Mouse (Mus musculus): ENCODE data around the gene Rufy3.
A peak's percentile ranks its signal among the peaks of the same experiment; 100 is the strongest.

Rufy3 gene

DNA sequence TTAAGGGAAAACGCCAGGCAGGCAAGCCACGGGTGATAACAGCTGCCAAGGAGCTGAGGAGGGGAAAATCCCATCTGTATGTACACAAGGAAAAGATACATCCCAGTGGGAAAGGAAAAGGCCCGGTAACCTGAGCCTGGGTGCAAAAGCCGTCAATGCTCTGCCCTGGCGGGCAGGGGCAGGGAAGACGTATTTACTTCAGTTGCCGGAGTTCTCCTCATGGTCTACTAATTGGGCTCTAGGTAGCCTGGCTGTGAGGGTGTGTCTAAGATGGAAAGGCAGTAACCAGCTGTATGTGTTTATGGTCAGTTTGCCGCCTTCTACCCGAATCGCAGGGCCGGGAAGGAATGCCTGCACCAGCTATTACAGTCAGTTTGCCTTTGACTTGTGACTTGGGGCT, 64.3 kb downstream of the Rufy3 start:
- no peak for DNase-seq (ENCODE audit: low read depth, low spot score)

GRCm38 (mm10) chr5:88629987-88630386, 65.1 kb downstream of the Rufy3 start:
- DNase-seq (ENCODE audit: low read depth, low spot score): no peak

DNA sequence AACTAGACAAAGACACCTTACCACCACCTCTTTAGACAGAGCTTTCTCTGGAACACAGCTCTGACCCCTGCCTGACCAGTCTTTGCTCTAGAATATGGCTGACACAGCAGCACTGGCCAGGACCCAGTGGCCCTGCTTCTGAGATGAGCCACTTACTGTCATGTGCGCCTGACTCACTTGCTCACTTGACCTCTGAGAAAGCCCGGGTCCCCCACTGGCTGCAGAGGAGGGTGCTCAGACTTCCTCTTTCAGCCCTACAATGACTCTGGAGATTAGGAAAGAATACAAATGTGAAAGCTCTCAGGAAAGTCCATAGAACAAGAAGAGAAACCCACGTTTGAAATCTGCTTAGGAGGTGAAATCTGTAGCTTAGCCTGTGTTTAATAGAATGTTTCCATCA, 66.0 kb downstream of the Rufy3 start:
- no peak for DNase-seq (ENCODE audit: low read depth, low spot score)

DNA sequence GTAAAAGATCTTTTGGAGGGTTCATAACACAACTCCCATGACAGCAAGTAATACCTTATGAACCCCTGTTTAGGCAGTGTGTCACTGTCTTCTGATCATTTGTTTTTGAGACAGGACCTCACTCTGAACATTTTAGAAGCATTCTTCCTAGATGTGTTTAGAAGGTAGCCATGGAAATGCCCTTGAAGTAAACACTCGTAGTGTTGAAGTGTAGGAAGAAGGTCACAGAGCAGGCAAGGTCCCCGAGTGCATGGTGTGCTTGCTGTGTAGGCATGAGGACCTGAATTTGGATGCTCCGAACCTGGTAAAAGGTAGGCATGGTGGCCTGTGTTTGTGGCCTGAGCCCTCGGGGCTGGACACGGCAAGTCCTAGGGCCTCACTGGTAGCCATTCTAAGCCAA, 66.7 kb downstream of the Rufy3 start:
- DNase-seq (ENCODE audit: low read depth, low spot score): no peak

- no peak for DNase-seq (ENCODE audit: low read depth, low spot score)
Measured at GRCm38 (mm10) chr5:88632463-88632862, 67.6 kb downstream of the Rufy3 start.

DNA sequence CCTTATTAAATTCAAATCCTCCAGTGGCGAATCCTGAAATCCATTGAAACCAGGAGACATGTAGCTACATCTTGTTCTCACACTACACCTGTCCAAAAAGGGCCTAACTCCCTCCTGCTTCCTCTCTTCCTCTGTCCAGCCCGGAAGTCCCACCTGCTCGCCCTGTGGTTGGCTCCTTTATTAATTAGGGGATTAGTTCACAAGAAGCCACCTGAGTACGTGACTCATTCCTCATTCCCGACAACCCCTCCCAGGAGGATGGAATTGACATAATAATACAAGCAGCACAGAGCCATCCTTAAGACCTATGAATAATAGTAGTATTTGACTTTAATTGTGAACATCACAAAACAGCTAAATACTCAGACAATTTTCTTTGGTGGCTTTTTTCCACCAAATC, 69.2 kb downstream of the Rufy3 start:
- peak; percentile 80 for DNase-seq (ENCODE audit: low read depth, low spot score)

DNA sequence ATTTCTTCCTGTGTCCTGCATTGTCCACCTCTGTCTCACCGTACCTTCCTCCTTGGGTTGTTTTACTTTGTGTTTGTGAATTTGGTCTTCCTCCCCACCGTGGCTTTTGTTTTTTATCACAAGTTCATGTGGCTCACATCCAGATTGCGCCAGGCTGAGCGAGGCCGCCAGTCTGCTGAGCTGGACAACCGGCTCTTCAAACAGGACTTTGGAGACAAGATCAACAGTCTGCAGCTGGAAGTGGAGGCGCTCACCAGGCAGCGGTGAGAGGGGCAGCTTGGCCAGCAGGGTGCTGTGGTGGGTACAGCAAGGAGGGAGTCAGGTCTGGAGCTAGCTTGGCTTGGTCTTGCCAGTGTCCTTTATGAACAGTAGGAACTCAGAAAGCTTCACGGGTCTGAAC, 77.9 kb downstream of the Rufy3 start:
- no peak for DNase-seq (ENCODE audit: low read depth, low spot score)

DNA sequence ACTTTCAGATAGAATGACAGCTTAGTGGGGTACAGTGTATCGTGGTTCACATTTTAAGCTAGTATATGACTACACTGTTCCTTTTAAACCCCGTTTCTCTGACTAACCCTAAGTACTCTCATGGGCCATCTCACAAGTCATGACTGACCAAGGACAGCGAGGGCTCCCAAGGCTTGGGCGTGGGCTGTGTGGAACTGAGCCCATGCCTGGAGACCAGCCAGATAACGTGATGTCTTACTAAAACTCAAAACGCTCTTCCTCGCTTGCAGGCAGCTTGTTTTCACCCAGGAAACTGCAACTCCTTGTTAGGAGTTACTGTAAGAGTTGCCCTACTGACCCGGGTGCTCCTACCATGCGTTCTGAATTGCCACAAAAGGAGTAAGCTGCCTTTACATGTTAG, 78.7 kb downstream of the Rufy3 start:
- no peak for DNase-seq (ENCODE audit: low read depth, low spot score)

- no peak for DNase-seq (ENCODE audit: low read depth, low spot score)
Measured at GRCm38 (mm10) chr5:88644901-88645300, 80.1 kb downstream of the Rufy3 start.

DNA sequence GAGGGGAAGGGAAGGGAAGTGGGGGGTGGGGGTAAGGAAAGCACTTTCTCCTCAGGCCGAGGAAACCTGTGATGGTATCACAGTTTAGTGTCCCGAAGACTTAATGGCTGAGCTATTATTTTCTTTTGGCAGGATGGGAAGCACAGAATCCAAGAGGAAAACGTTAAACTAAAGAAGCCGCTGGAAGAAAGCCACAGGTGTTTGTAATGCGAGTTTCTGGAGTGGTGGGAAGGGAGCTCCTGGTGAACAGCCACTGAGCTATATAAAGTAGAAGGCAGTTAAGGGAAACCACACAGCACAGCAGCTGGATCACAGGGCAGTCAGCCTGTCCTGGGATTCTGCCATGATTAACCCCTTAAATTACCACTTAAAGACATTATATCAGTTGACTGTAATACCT, 80.6 kb downstream of the Rufy3 start:
- no peak for DNase-seq (ENCODE audit: low read depth, low spot score)

DNA sequence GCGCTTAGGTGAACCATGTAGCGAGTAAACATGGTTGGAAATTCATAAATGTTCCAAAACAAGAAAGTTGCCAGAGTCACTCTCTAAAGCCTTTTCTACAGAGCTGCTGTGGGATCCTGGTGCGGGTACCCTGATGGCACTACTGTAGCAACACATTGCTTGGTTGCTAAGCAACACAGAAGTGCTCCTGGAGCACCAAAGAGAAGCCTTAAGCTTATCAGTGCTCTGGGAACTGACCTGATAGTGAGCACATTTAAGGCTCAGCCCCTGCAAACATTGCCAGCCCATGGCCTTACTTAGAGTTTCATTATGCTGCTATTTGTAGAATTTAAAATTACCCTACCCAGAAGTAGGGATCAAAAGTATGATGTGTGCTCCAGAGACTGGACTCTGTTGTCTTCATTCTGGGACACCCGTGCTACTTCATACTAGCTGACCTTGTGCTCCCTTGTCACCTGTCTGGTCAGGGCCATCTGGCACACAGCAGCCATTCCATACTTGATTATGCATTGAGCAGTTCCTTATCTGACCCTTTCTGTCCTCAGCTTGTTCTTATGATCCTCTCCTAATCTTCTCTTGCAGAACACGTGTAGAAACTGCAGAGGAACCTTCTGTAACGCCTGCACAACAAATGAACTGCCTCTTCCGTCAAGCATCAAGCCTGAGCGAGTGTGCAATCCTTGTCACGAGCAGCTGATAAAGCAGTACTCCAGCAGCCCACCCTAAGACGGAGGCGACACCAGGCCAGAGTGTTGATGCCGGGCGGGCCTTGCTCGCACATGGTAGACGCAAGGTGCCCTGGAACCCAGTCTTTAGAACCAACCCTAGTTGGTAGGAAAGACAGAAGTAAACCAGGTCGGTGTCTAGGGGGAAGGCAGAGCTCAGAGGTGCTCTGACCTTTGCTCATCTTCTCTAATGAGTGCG, 84.7 kb downstream of the Rufy3 start:
- DNase-seq (ENCODE audit: low read depth, low spot score): no peak

GRCm38 (mm10) chr5:88652589-88652988, 87.7 kb downstream of the Rufy3 start:
- DNase-seq (ENCODE audit: low read depth, low spot score): no peak

DNA sequence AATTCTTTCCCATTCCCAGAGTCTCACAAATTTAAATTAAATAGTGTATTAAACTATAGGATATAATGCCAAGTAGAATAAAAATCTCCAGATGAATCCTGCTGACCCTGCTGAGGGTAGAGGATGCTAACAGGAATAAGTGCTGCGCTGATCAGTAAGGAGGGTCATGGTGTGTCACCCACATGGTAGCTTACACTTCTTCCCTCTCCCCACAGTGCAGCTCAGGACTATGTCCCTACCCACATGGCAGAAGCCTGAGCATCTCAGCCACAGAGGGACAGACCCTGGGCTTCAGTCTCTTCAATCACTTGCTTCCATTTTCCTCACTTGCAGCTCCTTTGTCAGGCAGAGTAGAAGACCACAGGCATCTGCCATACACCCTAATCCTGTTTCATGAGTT, 93.0 kb downstream of the Rufy3 start:
- DNase-seq (ENCODE audit: low read depth, low spot score): no peak

DNA sequence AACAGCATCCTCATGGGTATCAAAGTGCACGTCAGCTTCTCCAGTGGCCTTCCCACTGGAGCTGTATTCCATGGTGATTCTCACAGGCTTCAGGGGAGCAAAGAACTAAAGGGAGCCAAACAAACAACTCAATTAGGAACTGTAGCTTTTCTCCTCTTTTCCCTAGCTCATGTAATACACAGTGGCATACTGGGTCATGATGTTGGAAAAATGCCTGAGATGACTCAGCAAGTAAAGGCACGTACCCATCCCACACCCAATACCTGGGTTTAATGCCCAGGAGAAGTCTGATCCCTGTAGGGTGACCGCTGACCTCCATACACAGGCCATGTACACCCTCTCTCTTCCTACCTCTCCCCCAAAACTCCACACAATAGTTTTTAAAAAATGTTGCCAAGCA, 98.3 kb downstream of the Rufy3 start:
- no peak for DNase-seq (ENCODE audit: low read depth, low spot score)

DNA sequence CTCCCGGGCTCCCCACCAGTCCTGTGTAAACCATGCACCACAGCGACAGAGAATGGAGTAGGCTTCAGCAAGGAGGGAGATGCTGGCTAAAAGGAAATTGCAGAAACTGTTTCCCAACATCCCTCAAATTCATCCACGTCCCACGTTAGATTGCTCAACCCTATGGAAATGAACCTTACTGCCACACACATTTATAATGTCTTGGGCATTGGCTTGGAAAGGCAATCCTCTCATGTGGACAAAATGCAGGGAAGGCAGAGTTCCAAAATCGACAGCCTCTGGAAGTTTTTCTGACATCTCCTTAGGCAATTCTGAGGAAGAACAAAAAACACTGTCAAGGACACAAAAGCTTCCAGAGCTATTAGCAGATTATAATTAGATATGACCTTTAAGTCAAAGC, 99.0 kb downstream of the Rufy3 start:
- DNase-seq (ENCODE audit: low read depth, low spot score): no peak

DNA sequence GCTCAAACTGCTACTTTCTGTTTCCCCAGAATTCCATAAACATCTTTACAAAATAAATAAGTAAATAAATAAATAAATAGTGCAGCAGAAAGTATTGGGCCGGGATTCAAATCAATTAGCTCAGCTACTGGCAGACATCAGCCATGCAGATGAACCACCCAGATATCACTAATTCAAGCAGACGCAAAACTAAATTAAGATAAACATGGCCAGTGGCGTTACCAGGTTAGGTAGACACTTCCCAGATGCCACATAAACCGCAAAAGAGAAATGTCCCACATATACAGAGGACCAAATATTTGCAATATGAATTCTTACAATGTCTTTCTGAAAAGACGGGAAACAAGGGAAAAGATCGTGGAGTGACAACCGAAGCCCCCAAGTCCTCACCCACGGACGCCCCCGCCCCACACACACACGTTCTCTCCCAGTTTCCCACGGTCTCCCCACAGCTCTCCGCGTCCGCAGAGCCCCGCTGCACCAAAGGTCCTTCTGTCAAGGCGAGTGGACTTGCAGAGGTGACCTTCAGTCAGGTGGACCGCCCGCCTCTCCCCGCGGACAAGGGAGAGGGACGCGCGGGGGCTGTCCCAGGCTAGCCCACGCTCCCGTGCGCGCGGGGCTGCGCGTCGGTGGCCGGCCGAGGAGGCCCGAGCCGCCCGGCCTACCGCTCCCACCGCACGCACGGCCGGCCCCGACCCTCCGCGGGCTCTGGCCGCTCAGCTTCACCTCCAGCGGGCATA, 110.0 kb downstream of the Rufy3 start:
- peak; percentile 22 for DNase-seq (ENCODE audit: low read depth, low spot score)

DNA sequence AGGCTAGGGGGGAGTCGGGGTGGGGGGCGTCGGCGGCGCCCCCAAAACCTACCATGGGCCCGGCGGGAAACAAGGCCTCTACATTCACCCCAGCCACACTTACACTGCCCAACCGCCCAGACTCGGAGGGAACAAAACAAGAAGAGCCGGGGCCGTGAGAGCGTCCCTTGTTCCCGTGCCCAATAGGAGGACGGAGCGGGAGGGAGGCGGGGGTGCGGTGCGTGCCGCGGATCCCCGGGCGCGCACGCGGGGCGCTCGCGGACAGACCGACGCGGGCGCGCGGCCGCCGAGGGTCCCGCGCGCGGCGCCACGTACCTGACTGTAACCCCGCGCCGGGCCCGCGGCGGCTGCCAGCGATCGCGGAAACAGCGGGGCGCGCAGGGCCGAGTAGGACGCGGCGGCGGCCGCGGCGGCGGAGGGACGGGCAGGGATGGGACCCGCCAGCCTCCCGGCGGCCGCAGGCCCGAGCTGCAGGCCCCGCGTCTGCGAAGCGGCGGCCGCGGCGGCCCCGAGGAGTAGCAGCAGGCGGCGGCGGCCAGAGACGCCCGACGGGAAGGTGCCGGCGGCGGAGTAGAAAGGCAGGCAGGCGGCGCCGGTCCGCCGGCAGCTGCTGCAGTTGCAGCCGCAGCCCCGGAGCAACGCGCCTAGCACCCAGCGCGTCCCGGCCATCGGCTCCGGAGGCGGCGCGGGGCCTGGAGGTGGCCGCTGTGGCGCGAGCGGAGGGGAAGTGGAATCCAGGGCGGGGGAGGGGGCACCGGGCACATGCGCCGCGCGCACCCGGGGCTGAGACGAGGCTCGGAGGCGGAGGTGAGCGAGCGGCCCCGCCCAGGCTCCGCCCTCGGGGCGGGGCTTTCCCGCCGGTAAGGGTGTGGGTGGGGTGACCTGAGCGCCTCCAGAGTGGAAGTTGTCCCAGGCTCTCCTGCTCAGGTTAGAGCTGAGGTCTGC, 110.9 kb downstream of the Rufy3 start, which contains the start of gene Grsf1:
Grsf1 (minus strand) TSS at position 729 of the 945 bp plus-strand sequence.
- DNase-seq (ENCODE audit: low read depth, low spot score): peak; percentile 89

GRCm38 (mm10) chr5:88678929-88679328, 114.1 kb downstream of the Rufy3 start:
- DNase-seq (ENCODE audit: low read depth, low spot score): no peak

DNA sequence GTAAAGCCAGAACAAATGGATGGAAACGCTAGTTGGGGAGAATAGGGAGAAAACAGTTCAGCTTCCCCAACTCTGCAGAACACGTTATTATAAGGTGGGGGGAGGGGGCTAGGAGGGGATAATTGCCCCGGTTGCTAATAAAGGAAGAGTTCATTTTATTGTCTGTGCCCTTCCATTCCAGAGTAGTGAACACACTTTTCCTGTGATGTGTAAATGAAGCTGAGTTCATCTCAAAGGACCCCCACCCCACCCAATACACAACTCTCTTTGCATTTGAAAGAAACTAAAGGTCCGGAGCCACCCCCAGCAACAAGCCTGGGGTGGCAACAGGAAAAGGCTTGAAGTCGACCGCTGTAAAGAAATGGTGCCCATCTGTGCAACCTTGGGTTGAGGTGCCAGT, 114.5 kb downstream of the Rufy3 start:
- peak; percentile 87 for DNase-seq (ENCODE audit: low read depth, low spot score)

DNA sequence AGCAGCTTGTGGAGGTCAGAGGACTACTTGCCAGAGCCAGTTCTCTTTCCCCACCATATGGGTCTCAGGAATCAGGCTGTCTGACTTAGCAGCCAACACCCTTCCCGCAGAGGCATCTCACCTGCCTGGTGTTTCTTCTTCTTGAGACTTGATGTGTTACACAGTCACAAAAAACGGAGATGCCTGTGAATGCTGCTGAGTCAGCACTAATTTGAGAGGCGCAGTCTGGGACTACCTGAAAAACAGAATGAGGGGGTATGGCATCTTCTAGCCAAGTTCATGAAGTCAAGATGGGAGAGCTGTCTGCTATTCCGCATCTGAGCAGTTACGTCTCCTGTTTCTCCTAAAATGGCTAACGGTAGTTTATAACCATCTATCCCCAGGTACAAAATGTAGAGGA, 115.7 kb downstream of the Rufy3 start:
- no peak for DNase-seq (ENCODE audit: low read depth, low spot score)

DNA sequence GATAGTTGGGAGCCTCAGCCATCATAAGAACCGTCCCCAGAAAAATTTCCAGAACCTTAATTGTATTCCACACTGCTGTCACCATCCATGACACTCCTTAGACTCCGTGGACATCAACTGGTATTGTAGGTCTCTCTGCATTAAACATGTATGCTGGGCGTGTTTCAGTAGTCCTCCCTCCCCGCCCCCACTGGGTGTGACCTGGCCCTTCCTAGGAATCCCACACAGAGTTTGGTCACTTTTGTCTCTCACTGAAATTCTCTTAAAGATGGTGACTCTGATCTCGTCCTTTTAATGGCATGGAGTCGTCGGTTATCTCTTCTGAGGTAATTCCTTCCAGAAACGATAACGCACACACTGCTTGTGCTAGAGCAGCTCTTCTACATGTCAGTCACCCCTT, 118.9 kb downstream of the Rufy3 start:
- DNase-seq (ENCODE audit: low read depth, low spot score): no peak

- DNase-seq (ENCODE audit: low read depth, low spot score): no peak
Measured at GRCm38 (mm10) chr5:88684226-88684625, 119.4 kb downstream of the Rufy3 start.

Measured in R1 (cell line).